Mouse (Mus musculus) gastrocnemius, postnatal 14 days (tissue): ENCODE measurements around the gene Cela3a. TPM values are rescaled to one million over a fixed set of nuclear protein-coding genes. Genes with fewer than 3 reads are reported as not detected.
"Not testable (repeated sequence)": the region's sequence is repeated elsewhere in the genome, so short reads cannot be mapped to it uniquely, and the experiment has no call there.

ENCODE experiments used
- DNase-seq: peaks from one replicate; pipeline ENCODE4 v3.0.0; 2021; ENCODE audit warnings: mixed read lengths
- intact Hi-C: fragments of 180-260 bp; cut with DNase I; formaldehyde crosslinking; loops from one replicate; pipeline ENCODE4 v1.15.1; 2025; ENCODE audit warnings: low total_unique reads
- total RNA-seq, 2 experiments: library from RNA; stranded (reverse); gene quantifications; 2 replicates each; pipeline ENCODE4 v1.2.3; 2021

Cela3a gene
- total RNA-seq, 2 experiments from 2014 or later = not detected

DNA sequence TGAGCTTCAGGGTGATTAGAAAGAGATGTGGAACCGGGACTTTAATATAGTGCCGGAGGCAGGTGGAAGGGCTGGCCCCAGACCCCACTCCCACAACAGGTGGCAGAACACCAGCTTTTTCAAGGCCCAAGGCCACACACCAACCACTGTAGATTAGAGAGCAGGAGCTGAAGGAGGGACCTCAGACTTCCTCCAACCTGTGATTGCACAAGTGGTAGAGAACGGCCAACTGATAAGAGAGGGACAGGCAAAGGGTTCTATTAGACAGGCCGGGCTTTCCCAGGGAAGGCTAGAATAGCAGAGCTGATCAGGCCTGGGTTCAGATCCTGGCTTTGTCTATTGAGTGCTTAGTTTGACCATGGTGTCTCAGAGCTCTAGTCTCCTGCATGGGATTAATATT, 20.9 kb upstream of the Cela3a start, which contains the start of gene Cela3b:
Gene Cela3b, minus strand, starts transcription at position 39 of the 400 bp plus-strand sequence.
- no peak for DNase-seq
- intact Hi-C loops = no loop called here

DNA sequence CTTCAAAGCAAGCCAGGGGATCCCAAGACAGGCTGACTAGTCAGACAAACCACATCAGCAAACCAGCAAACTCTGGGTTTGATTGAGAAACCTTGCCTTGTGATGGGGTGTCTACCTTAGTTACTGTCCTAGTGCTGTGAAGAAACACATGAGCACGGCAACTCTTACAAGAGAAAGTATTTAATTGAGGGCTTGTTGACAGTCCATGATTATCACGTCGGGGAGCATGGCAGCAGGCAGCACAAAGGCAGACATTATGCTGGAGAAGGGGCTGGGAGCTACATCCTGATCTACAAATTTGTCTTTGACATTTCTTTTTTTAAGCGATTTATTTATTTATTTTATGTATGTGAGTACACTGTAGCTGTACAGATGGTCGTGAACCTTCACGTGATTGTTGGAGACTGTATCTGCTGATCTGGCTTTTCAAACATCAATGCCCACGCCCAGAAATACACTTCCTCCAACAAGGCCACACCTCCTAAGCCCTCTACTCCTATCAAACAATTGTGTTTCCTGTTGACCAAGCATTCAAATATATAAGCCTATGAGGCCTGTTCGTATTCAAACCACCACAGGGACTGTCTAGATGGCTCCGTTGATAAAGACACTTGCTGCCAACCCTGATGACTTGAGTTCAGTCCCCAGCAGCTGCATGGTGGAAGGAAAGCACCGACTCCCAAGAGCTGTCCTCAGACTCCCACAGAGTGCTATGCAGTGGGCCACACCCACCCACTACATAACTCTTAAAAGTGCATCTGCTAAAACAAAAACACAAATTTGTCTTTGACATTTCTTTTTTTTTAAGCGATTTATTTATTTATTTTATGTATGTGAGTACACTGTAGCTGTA, 8.3 kb upstream of the Cela3a start:
- intact Hi-C loops = no loop called here
- DNase-seq = no peak

DNA sequence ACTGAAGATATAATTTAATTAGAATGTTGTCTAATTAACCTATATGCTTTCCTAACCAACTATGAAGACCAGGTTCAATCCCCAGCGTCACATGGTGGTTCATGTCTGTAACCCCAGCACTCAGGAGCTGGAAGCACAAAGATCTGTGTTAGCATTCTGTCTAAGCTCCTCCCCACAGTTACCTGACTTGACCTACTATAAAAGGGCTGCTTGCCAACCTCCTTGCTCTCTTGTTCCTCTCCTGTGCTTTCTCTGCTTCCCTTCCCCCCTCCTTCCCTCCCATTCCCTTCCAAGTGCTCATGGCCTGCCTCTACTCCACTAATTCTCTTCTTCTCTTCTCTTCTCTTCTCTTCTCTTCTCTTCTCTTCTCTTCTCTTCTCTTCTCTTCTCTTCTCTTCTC, 5.3 kb upstream of the Cela3a start:
- intact Hi-C loops = no loop called here

DNA sequence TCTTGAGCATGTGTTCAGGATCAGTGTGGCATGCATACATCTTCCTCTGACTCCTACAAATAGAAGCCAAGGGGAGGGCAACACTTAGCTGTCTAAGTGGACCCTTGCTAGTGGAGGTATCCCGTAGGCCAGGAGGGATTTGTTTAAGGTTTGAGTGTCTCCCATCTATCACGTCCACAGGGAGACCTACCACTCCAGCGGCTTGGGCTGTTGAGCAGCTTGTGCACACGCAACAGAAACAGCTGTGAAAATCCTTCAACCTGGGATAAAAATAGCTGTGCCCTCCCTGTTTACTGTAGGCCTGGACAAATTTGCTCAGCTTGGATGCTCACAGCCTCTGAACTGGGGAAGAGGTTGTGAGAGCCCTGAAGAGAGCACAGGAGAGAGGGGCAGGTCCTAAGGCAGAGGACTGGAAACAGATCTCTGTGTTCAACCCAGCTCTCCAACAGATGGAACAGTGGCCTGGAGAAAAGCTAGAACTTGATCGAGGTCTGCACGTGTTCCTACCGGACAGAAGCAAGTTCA, 2.7 kb upstream of the Cela3a start:
- intact Hi-C loops, DNase-seq: not testable (repeated sequence)

More for the DNA sequence above, 5.3 kb upstream of the Cela3a start:
- DNase-seq = no peak

DNA sequence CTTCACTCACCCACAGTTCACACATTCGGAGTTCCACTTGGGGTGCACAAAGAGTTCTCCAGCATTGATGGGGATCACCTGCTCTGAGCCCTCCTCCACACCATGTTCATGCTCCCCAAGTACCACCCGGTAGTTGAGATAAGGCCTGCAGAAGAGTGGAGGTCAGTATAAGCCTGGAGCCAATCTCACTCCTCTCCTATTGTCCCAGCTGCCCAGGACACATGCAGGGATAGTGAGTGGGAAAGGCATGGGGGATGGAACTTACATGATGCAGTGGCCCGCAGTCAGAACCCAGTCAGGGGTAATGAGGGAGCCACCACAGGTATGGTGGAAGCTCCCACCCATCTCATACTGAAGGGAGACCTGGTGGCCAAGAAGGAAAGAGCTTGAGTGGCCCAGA, 4.0 kb downstream of the Cela3a start:
- intact Hi-C loops = no loop called here
- no peak for DNase-seq

DNA sequence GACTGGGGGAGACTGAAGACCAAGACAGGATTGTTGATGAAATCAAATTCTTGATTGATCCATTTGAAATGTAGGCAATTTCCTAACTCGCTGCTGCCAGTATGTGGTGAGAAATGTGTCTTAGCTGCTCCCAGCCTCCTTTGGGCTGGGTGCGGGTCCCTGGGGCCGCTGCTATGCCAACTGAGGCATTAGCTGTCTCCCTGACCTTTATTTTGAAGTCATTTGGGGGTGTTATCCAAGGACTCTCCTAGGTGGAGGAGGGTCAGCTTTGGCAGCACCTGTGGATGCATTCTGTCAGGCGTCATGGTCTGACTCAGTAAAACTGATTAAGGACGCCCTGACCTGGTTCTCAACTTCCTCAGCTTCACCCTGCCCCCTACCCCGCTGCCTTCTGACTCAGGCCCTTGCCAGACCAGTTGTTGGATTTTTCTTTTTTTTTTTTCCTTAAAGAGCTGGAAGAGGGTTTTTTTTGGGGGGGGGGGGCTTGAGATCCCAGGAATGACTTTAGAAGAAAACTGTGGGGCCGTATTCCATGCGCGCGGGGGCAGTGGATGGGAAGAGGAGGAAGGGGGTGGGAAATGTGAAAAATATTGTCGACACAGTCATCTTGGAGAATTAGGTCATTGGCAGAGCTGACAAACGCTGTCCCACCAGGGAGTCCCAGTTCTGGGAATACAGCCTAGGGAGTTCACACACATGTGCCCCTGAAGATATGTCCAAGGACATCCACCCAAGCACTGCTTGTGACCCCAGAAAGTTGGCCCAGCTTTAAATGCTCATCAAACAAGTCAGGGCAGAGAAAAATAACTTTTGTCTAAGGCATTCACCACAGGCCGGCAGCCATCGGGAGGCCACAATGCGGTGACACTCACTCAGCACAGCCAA, 12.7 kb downstream of the Cela3a start:
- intact Hi-C loops = loop anchor here (10.0 kb wide), 1 partner anchor 82 kb away; no protein-coding TSS in a partner anchor
- DNase-seq = peak; percentile 48

DNA sequence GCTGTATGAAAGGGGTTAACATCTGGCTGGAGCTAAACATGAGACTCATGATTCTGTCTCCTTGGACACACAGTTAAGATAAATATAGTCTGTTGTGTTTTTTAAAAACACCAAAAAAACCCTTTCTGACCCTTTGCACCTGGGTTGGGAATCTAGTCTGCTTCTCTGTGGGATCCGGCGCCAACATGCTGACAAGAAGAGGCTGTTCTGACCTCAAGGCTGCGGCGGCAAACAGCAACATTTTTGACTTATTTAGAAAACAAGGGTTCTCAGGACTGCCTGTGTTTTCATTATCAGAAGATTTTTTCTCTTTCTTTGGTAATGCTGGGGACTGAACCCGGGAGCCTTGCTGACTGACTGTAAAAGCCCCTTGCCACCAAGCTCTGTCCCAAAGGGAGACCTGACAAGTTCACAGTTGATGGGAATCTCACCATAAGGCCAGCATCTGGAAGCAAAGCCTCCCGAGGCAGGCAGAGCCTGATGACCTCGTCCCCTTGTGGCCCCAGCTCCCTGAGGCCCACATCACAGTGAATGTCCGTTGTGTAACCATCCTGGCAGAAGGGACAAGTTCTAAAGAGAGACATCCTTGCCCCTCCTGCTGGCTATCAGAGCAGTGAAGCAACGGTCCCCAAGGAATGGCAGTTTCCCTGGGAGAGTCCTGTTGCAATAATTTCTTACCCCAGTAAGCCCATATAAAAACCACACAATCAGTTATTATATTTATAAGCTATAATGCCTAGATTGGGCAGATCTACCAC, 16.0 kb downstream of the Cela3a start:
- intact Hi-C loops = loop anchor here (10.0 kb wide), 1 partner anchor 79 kb away; no protein-coding TSS in a partner anchor
- DNase-seq = peak; percentile 31

DNA sequence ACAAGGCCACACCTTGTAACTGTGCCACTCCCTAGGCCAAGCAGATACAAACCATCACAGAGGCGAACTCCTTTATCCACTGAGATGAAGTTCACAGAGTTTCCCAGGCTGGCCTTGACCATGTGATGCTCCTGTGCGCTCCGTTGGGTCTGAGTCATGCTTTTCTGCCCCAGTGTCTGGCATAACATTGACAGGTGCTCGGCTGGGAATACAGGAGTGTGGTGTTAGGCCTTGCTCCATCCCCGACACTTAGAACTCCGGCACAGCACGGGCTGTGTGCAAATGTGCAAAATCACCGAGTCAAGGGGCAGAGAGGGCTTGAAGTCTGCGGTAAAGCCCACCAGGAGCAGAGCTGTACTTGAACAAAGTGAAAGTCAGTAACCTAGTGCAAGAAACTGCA, 16.7 kb downstream of the Cela3a start:
- DNase-seq = no peak
- intact Hi-C loops = loop anchor here (10.0 kb wide), 1 partner anchor 78 kb away; no protein-coding TSS in a partner anchor

DNA sequence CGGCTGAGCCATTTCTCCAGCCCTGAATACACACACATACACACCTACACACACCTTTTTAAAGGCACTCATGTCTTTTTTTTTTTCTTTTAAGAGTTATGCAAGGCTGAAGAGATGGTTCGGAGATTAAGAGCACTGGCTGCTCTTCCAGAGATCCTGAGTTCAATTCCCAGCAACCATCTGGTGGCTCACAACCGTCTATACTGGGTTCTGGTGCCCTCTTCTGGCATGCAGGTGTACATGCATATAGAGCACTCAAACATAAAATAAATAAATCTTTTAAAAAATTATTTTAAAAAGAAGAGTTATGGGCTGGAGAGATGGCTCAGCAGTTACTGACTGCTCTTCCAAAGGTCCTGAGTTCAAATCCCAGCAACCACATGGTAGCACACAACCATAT, 18.3 kb downstream of the Cela3a start:
- intact Hi-C loops = loop anchor here (10.0 kb wide), 1 partner anchor 76 kb away; no protein-coding TSS in a partner anchor
- DNase-seq = no peak

DNA sequence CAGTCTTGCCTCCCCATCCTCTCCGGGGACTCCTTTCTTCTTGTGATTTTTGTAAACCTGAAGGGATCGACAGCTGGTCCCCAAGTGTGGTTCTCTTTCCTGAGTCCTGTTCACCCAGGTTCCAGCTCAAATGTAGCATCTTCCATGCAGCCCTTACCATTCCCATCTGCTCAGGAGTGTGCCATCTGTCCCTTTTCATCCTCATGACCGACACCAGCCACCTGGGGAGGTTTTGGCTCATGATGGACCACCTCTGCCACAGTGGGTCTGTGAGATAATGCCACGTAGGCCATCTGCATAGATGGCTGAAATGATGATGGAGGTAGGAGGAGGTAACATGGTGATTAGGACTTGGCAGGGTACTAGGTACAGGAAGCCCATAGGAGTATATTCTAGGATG, 19.4 kb downstream of the Cela3a start:
- intact Hi-C loops = loop anchor here (10.0 kb wide), 1 partner anchor 75 kb away; no protein-coding TSS in a partner anchor
- no peak for DNase-seq

DNA sequence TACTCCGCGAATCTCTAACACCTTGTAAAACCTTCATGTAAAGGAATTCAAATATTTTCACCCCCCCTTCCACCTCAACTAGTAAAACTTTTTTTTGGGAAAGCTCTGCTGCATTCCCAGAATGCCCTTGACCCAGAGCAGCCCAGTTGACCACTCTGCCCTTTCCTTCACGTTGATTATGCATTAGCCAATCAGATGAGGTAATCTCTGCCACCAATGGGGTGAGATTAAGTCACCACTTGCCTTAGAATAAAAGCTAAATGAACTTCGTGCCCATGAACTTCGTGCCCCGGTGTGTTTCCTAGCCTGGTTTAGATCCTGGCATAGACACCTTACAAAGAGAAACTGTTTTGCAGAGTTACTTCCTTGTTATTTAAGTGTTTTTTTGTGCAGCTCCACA, 20.6 kb downstream of the Cela3a start:
- DNase-seq = no peak
- intact Hi-C loops = no loop called here

DNA sequence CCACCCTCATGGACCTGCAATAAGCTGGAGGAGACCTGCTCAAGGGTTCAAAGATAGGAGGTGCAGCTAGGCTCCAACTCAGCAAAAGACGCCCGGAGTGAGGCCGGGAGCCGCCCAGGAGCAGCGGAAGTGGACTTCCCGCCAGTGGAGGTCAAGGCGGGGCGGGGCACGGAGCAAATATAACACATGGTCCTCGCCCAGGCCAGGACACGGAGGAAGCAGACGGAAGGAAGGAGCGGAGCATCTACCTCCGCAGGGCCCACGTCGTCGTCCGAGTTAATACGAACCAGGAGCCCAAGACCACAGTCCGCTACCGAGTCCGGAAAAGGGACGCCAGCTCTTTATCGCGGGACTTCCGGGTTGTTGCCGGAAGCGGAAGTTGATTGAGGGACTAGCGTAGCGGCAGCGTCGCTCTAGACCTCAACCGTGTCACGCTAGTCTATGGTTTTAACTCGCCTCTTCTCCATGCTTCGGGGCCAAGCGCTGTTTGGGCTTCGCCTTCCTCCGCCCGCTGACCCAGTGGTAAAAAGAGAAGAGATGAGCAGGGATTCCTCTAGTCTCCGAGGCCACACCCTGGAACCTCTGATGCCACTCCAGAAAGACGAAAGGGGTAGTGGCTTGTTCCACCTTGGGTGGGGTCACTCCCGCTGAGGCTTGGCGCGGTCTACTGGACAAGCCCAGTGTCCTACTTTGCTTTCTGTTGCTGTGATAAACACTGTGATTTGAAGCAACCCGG, 21.4 kb downstream of the Cela3a start:
- intact Hi-C loops = no loop called here
- peak; percentile 86 for DNase-seq

DNA sequence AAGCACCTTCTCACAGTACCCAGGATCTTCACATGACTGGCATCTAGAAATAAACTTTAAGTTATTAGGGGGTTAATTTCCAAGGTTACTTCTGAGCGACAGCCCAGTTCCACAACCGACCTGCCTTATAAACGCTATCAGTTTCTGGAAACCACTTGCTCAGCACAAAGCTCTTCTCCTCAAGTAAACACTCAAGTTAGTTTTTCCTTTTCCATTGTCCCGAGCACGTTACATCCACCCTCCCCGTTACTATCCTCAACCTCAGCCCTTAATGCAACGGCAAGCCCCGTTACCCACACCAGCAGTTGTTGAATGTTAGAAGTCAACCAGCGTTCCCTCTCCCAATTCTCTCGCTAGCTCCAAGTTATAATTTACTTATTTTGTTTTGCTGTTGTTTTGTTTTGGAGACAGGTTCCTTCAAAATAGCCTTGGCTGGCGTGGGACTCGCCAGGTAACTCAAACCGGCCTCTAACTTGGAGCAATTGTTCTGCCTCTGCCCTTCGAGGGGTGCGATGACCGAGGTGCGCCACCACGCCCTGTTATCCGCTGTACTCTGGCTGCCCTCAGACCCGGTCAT, 22.0 kb downstream of the Cela3a start:
- DNase-seq = no peak
- intact Hi-C loops = no loop called here

DNA sequence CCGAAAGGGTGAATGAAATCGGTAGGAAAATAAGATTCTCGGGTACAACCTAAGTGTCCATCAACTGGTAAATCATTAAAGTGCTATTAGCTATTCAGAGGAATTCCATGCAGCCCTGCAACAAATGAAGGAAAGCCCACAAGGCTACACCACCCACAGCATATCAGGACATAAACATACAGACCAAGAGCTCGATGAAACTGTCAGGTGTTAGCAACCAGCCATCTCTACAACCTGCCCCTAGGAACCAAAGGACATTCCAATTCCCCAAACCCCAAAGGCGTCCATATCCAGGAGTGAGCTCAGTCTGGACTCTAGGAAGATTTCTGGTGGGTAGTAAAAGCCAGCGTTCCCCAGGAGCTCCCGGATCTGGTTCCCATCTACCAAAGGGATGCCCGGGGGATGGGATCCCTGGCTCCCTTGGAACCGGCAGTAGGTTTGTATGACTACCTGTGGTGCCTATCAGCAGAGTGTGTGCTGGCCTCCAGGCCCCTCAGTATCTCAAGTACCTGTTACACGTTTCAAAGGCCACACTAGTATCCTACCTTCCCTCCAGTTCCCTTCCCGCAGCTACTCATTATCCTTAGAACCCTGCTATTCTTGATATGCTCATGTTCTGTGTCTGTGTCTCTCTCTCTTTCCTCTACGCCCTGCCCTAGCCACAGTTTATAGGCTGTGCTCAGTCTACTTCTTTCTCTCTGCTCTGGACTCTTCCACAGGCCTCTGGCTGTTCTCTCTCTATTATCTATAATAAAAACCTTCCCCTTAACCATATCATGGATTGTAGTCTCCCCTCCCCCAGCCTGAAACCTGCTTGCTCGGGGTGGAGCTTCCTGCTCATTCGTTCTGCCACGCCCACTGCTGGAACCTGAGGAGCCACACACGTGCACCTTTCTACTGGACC, 28.6 kb downstream of the Cela3a start:
- intact Hi-C loops = no loop called here
- DNase-seq = no peak

DNA sequence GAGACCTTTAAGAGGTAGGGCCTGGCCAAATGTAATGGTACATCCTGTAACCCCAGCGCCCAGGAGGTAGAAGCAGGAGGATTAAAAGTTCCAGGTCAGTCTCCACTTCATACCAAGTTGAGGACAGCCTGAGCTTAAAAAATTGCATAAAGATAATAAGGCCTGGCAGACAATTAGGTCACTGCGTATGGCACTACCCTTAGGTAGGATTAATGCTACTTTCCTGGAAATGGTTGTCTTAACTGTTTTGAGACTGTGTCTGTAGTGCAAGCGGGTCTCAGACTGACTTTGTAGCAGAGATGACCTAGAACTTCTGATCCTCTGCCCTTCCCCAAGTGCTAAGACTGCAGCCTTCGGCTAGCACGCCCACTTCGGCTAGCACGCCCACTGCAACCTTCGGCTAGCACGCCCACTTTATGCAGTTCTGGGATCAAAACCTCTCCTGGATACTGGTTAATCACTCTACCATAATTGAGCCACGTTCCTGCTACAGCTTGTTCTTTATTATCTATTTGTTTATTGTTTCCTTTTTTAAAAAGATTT, 29.8 kb downstream of the Cela3a start:
- intact Hi-C loops = no loop called here
- DNase-seq = no peak

DNA sequence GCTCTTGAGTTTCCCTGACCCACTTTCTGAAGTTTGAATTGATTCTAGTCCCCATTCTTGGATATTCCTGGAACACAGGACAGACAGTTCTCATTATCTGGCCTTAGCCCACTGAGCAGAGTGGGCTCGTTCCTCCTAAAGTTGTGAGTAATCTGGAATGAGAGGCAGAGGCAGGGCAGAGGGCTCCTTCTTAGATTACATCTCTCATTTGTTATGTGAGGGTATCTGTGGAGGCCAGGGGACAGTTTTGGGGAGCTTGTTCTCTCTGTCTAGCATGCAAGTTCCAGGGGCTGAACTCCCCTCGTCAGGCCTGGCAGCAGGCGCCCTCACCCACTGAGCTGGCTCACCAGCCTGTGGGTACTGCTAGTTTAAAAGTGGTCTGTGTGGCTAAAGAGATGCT, 30.5 kb downstream of the Cela3a start:
- intact Hi-C loops = no loop called here

More for the DNA sequence above, 30.5 kb downstream of the Cela3a start:
- DNase-seq = no peak
